Mouse (Mus musculus) forebrain, embryonic 14.5 days (tissue): ENCODE data around the gene Crebrf. TPM values are rescaled to one million over a fixed set of nuclear protein-coding genes. Genes with fewer than 3 reads are reported as not detected.
A peak's percentile ranks its signal among the peaks of the same experiment; 100 is the strongest.

Experiments
- ATAC-seq: fragments of 200-750 bp; cut with Nextera tagmentation; 2 replicates; pipeline ENCODE4 v1.8.0; 2017; ENCODE audit warnings: mild to moderate bottlenecking, moderate library complexity
- DNase-seq: peaks from one replicate; pipeline ENCODE4 v3.0.0-alpha.2; 2015; ENCODE audit warnings: low spot score
- H3K27ac ChIP-seq: fragments of 300-500 bp; sonication (generic); 2 replicates; pipeline ENCODE4 v1.5.1; 2014; ENCODE audit warnings: low read depth, mild to moderate bottlenecking, control low read depth, low read length, moderate library complexity
- H3K27me3 ChIP-seq: fragments of 300-500 bp; sonication (generic); replicated peaks from 2 replicates; pipeline ENCODE4 v1.6.1; 2014; ENCODE audit warnings: low read length, control low read depth, mixed read lengths; ENCODE audit not compliant: control insufficient read depth, insufficient read depth
- H3K36me3 ChIP-seq: fragments of 300-500 bp; sonication (generic); 2 replicates; pipeline ENCODE4 v1.6.1; 2014; ENCODE audit warnings: low read length, control low read depth; ENCODE audit not compliant: control insufficient read depth, insufficient read depth
- H3K4me1 ChIP-seq: fragments of 300-500 bp; sonication (generic); 2 replicates; pipeline ENCODE4 v1.6.1; 2014; ENCODE audit warnings: antibody characterized with exemption, low read length, control low read depth; ENCODE audit not compliant: control insufficient read depth, insufficient read depth
- H3K4me2 ChIP-seq: fragments of 300-500 bp; sonication (generic); 2 replicates; pipeline ENCODE4 v1.6.1; 2014; ENCODE audit warnings: mild to moderate bottlenecking, control low read depth, low read length
- H3K4me3 ChIP-seq: fragments of 300-500 bp; sonication (generic); 2 replicates; pipeline ENCODE4 v1.5.1; 2014; ENCODE audit warnings: low read depth, low read length, control low read depth
- H3K9ac ChIP-seq: fragments of 300-500 bp; sonication (generic); 2 replicates; pipeline ENCODE4 v1.6.1; 2014; ENCODE audit warnings: mild to moderate bottlenecking, low read length, control low read depth, moderate library complexity
- H3K9me3 ChIP-seq: fragments of 300-500 bp; sonication (generic); replicated peaks from 2 replicates; pipeline ENCODE4 v1.6.1; 2016; ENCODE audit warnings: low read length, control low read depth, mixed read lengths; ENCODE audit not compliant: control insufficient read depth
- whole genome bisulfite sequencing: fragments of 180-500 bp; shearing (Covaris S2); extraction: QIAGEN DNeasy Blood & Tissue Kit; methylation state at CpG from one replicate; pipeline ENCODE4 v1.1.7; 2014; 5-methylcytosine and 5-hydroxymethylcytosine counted together
- polyA plus RNA-seq: library from polyadenylated mRNA; unstranded; fragments of >200 nt; fragmentation: Nextera tagmentation; extraction: Ambion mirVana; gene quantifications from 2 replicates; pipeline ENCODE4 v1.2.1, GENCODE M21; 2014

The Crebrf gene
- polyA plus RNA-seq, 1 experiment from 2014 or later = 10.0 TPM

GRCm38 (mm10) chr17:26710049-26710448 lies 5.4 kb upstream of the Crebrf start:
- H3K4me2 ChIP-seq = no peak overlapping the region
- no peak overlapping the region for H3K9ac ChIP-seq
- no peaks in the 10 kb centered on the region for H3K9me3 ChIP-seq
- ATAC-seq (no peak), DNase-seq (no peak)
- H3K4me3 ChIP-seq = no peak overlapping the region
- H3K4me1 ChIP-seq = no peaks in the 10 kb centered on the region; the same call in 1 of the 2 replicates
- 40% methylated on average over 6 of the region's 6 CpGs for WGBS
- no peaks in the 10 kb centered on the region for H3K36me3 ChIP-seq
- no peak overlapping the region for H3K27ac ChIP-seq
- H3K27me3 ChIP-seq = no peaks in the 10 kb centered on the region

GRCm38 (mm10) chr17:26715916-26716717 lies 667 bp downstream of the Crebrf start:
- Histone ChIP-seq H3K9ac (peak overlapping the region; percentile 75), H3K27ac (peak overlapping the region; percentile 64), H3K4me1 (no peaks in the 10 kb centered on the region), H3K27me3 (no peaks in the 10 kb centered on the region; the same call in 1 of the 2 replicates), H3K36me3 (no peaks in the 10 kb centered on the region), H3K9me3 (no peaks in the 10 kb centered on the region), H3K4me3 (peak overlapping the region; percentile 97), H3K4me2 (peak overlapping the region; percentile 63)
- DNase-seq = peak; percentile 99
- peak; percentile 98 for ATAC-seq
- WGBS = under 1% methylated on average over 65 of the region's 75 CpGs

- ATAC-seq (no peak), DNase-seq (no peak)
- no peaks in the 10 kb centered on the region for H3K4me1 ChIP-seq
- H3K4me3 ChIP-seq = no peak overlapping the region
- H3K4me2 ChIP-seq = no peak overlapping the region
- H3K27me3 ChIP-seq = no peaks in the 10 kb centered on the region; the same call in 1 of the 2 replicates
- no peaks in the 10 kb centered on the region for H3K9me3 ChIP-seq
- H3K36me3 ChIP-seq = no peaks in the 10 kb centered on the region
- 56% methylated on average over 2 of the region's 2 CpGs for WGBS
- no peak overlapping the region for H3K27ac ChIP-seq
- H3K9ac ChIP-seq = no peak overlapping the region
These were observed 2.4 kb downstream of the Crebrf start for GRCm38 (mm10) chr17:26717868-26718267.

- DNase-seq = no peak
- H3K4me2 ChIP-seq = no peak overlapping the region
- no peaks in the 10 kb centered on the region for H3K36me3 ChIP-seq
- ATAC-seq = no peak
- H3K27ac ChIP-seq = no peak overlapping the region
- no peak overlapping the region for H3K9ac ChIP-seq
- H3K9me3 ChIP-seq = no peaks in the 10 kb centered on the region
- no peak overlapping the region for H3K4me3 ChIP-seq
- H3K27me3 ChIP-seq = no peaks in the 10 kb centered on the region; the same call in 1 of the 2 replicates
- H3K4me1 ChIP-seq = no peaks in the 10 kb centered on the region
These were observed 4.0 kb downstream of the Crebrf start for GRCm38 (mm10) chr17:26719405-26719804.

GRCm38 (mm10) chr17:26721802-26722201 lies 6.4 kb downstream of the Crebrf start:
- 80% methylated on average over 2 of the region's 2 CpGs for WGBS
- no peak overlapping the region for H3K9ac ChIP-seq
- H3K27me3 ChIP-seq = no peaks in the 10 kb centered on the region; the same call in 1 of the 2 replicates

GRCm38 (mm10) chr17:26724790-26725189 lies 9.3 kb downstream of the Crebrf start:
- Histone ChIP-seq H3K27ac (no peak overlapping the region), H3K27me3 (no peaks in the 10 kb centered on the region; the same call in 1 of the 2 replicates), H3K4me2 (no peak overlapping the region), H3K9me3 (no peaks in the 10 kb centered on the region), H3K4me3 (no peak overlapping the region), H3K9ac (no peak overlapping the region), H3K36me3 (no peaks in the 10 kb centered on the region), H3K4me1 (no peaks in the 10 kb centered on the region)
- DNase-seq (no peak), ATAC-seq (no peak)
- WGBS = 67% methylated on average over 1 of the region's 1 CpGs

More at GRCm38 (mm10) chr17:26721802-26722201, 6.4 kb downstream of the Crebrf start:
- Histone ChIP-seq H3K9me3 (no peaks in the 10 kb centered on the region), H3K4me3 (no peak overlapping the region), H3K4me2 (no peak overlapping the region), H3K27ac (no peak overlapping the region), H3K36me3 (no peaks in the 10 kb centered on the region), H3K4me1 (no peaks in the 10 kb centered on the region)
- no peak for DNase-seq
- ATAC-seq = no peak

GRCm38 (mm10) chr17:26726674-26727073 lies 11.2 kb downstream of the Crebrf start:
- H3K27me3 ChIP-seq = no peaks in the 10 kb centered on the region
- no peaks in the 10 kb centered on the region for H3K4me1 ChIP-seq
- no peak overlapping the region for H3K4me3 ChIP-seq
- DNase-seq (no peak), ATAC-seq (no peak)
- H3K9me3 ChIP-seq = no peaks in the 10 kb centered on the region
- H3K4me2 ChIP-seq = no peak overlapping the region
- 92% methylated on average over 1 of the region's 1 CpGs for WGBS
- no peak overlapping the region for H3K9ac ChIP-seq
- H3K27ac ChIP-seq = no peak overlapping the region
- no peaks in the 10 kb centered on the region for H3K36me3 ChIP-seq

- no peaks in the 10 kb centered on the region for H3K27me3 ChIP-seq
- H3K36me3 ChIP-seq = no peaks in the 10 kb centered on the region
- no peak overlapping the region for H3K4me3 ChIP-seq
- 76% methylated on average over 3 of the region's 3 CpGs for whole genome bisulfite sequencing
- ATAC-seq = no peak
- H3K9ac ChIP-seq = no peak overlapping the region
- H3K4me1 ChIP-seq = no peaks in the 10 kb centered on the region
- no peak for DNase-seq
- no peak overlapping the region for H3K4me2 ChIP-seq
- no peak overlapping the region for H3K27ac ChIP-seq
- H3K9me3 ChIP-seq = no peaks in the 10 kb centered on the region
These were observed 11.8 kb downstream of the Crebrf start for GRCm38 (mm10) chr17:26727110-26727755.

- DNase-seq (no peak), ATAC-seq (no peak)
- Histone ChIP-seq H3K9ac (no peak overlapping the region), H3K36me3 (peaks cover 9% of the 10 kb centered on the region; the same call in 1 of the 2 replicates), H3K4me1 (no peaks in the 10 kb centered on the region), H3K9me3 (no peaks in the 10 kb centered on the region), H3K4me2 (no peak overlapping the region), H3K27me3 (no peaks in the 10 kb centered on the region), H3K27ac (no peak overlapping the region), H3K4me3 (no peak overlapping the region)
- 54% methylated on average over 4 of the region's 4 CpGs for WGBS
These were observed 27.1 kb downstream of the Crebrf start for GRCm38 (mm10) chr17:26742581-26742980.
